Mouse (Mus musculus) testis, adult 2 months (tissue): ENCODE data around the gene Syne1.

Experiments
- CTCF ChIP-seq: fragments of 200-500 bp; IDR thresholded peaks from 2 replicates; pipeline ENCODE4 v1.5.1; 2012; ENCODE audit warnings: low read depth, mild to moderate bottlenecking, inconsistent platforms, low read length, moderate library complexity; ENCODE audit not compliant: control insufficient read depth, insufficient read depth, insufficient replicate concordance
- POLR2A ChIP-seq: fragments of 200-500 bp; IDR thresholded peaks from 2 replicates; pipeline ENCODE4 v1.6.1; 2012; ENCODE audit warnings: low read depth, mild to moderate bottlenecking, inconsistent platforms, low read length, moderate library complexity; ENCODE audit not compliant: control insufficient read depth

DNA sequence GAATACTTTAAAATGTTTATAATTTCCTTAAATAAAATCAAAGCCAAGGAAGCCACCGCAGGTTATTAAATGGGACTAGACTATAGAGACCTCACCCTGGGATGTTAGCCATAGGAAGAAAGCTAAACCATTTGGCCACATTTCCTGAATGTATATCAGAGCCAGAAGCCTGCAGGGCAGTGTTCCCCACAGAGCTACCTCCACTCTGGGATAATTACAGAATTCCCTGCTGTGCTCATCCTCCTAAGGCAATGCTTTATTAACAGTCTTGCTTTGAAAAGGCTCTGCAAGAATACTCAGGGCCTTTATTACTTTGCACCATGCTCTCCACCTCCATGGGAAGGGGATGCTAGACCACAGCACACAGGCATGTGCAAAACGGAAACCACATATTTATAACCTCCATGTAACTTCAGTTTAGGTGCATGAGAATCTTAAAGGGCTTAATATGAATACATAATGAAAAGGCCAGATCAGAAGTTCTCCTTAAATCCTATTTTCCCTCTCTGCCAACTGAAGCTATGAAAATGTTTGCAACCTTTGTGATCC, 111.4 kb downstream of the Syne1 start:
- TF ChIP-seq CTCF (no peak), POLR2A (no peak)
